Mouse (Mus musculus): Measurements from ENCODE around the gene Sugp1.
"Not testable (repeated sequence)": the region's sequence is repeated elsewhere in the genome, so short reads cannot be mapped to it uniquely, and the experiment has no call there.

The Sugp1 gene

GRCm38 (mm10) chr8:70043996-70044395 is 1.4 kb downstream of the Sugp1 start:
- DNase-seq (ENCODE audit: low read depth, low spot score): no peak

- no peak for DNase-seq (ENCODE audit: low read depth, low spot score)
Measured at GRCm38 (mm10) chr8:70049662-70050061, 7.0 kb downstream of the Sugp1 start.

- not testable (repeated sequence) for DNase-seq (ENCODE audit: low read depth, low spot score)
Measured at GRCm38 (mm10) chr8:70050434-70050833, 7.8 kb downstream of the Sugp1 start.

- DNase-seq (ENCODE audit: low read depth, low spot score): no peak
Measured at GRCm38 (mm10) chr8:70057721-70058120, 15.1 kb downstream of the Sugp1 start.

GRCm38 (mm10) chr8:70071836-70072440 is 29.3 kb downstream of the Sugp1 start:
- no peak for DNase-seq (ENCODE audit: low read depth, low spot score)

- DNase-seq (ENCODE audit: low read depth, low spot score): no peak
Measured at GRCm38 (mm10) chr8:70072441-70073069, 29.9 kb downstream of the Sugp1 start, which contains the start of gene Tm6sf2. Gene Tm6sf2, plus strand, starts transcription at chr8:70072924.

GRCm38 (mm10) chr8:70073120-70073519 is 30.5 kb downstream of the Sugp1 start:
- DNase-seq (ENCODE audit: low read depth, low spot score): no peak

GRCm38 (mm10) chr8:70073682-70074081 is 31.1 kb downstream of the Sugp1 start:
- DNase-seq (ENCODE audit: low read depth, low spot score): no peak

GRCm38 (mm10) chr8:70081976-70082375 is 39.4 kb downstream of the Sugp1 start:
- no peak for DNase-seq (ENCODE audit: low read depth, low spot score)

GRCm38 (mm10) chr8:70083285-70083684 is 40.7 kb downstream of the Sugp1 start, which contains the start of gene Hapln4:
Gene Hapln4, plus strand, starts transcription at chr8:70083457.
- no peak for DNase-seq (ENCODE audit: low read depth, low spot score)

GRCm38 (mm10) chr8:70084191-70085065 is 41.8 kb downstream of the Sugp1 start:
- no peak for DNase-seq (ENCODE audit: low read depth, low spot score)

- no peak for DNase-seq (ENCODE audit: low read depth, low spot score)
Measured at GRCm38 (mm10) chr8:70086151-70086550, 43.5 kb downstream of the Sugp1 start.

GRCm38 (mm10) chr8:70087237-70087636 is 44.6 kb downstream of the Sugp1 start:
- no peak for DNase-seq (ENCODE audit: low read depth, low spot score)

- DNase-seq (ENCODE audit: low read depth, low spot score): no peak
Measured at GRCm38 (mm10) chr8:70087836-70088650, 45.4 kb downstream of the Sugp1 start.

- DNase-seq (ENCODE audit: low read depth, low spot score): no peak
Measured at GRCm38 (mm10) chr8:70089296-70089960, 46.8 kb downstream of the Sugp1 start.

- DNase-seq (ENCODE audit: low read depth, low spot score): no peak
Measured at GRCm38 (mm10) chr8:70092786-70093185, 50.2 kb downstream of the Sugp1 start.

GRCm38 (mm10) chr8:70099276-70099675 is 56.7 kb downstream of the Sugp1 start:
- DNase-seq (ENCODE audit: low read depth, low spot score): no peak

GRCm38 (mm10) chr8:70100241-70100640 is 57.6 kb downstream of the Sugp1 start:
- no peak for DNase-seq (ENCODE audit: low read depth, low spot score)

GRCm38 (mm10) chr8:70104506-70104905 is 61.9 kb downstream of the Sugp1 start:
- no peak for DNase-seq (ENCODE audit: low read depth, low spot score)

- no peak for DNase-seq (ENCODE audit: low read depth, low spot score)
Measured at GRCm38 (mm10) chr8:70104922-70105321, 62.3 kb downstream of the Sugp1 start.

GRCm38 (mm10) chr8:70110451-70110850 is 67.8 kb downstream of the Sugp1 start:
- DNase-seq (ENCODE audit: low read depth, low spot score): no peak
